8 mouse cellular contexts compared by ENCODE assay signal in the genomic region with DNA sequence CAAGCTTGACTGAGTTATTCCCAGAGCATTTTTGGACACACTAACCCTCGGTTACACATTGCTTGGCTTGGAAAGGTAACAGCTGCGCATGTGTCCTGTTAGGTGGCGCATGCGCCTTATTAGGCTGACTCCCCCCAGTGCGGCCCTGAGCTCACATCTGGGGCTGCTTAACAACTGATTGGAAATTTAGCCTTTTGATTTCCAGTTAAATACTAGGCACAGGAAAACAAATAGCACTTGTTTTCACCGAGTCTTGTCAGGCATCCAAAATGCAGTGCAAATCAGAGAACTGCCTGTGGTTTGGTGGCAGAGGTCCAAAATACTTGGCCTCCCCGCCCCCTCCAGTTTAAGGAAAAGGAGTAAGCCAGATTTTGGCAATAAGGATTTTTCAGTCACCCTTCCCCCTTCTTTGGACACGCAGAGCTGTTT.
DNase-seq lines count a peak whose midpoint lies in the region; ATAC-seq and TF ChIP-seq lines count a peak whose summit lies in the region.

No protein-coding gene starts in this region.

- H3K36me3 ChIP-seq in liver, embryonic 16.5 days (ENCODE audit: control insufficient read depth, insufficient read depth): no peaks in the 10 kb centered on the region

- WGBS in cerebellum, adult 2 months: under 1% methylated on average over 8 of the region's 8 CpGs
- 65% methylated on average over 8 of the region's 8 CpGs for WGBS in liver, embryonic 16.5 days (ENCODE audit: insufficient replicate concordance)

- no peak for TF ChIP-seq POLR2A in cerebellum, adult 2 months (IDR thresholded peaks at IDR 0.05; ENCODE audit: borderline replicate concordance, insufficient read depth, low read length)

- H3K27me3 ChIP-seq in cerebellum, adult 2 months (ENCODE audit: control insufficient read depth, insufficient read depth, low read length): no peaks in the 10 kb centered on the region
- no peaks in the 10 kb centered on the region for H3K27me3 ChIP-seq in liver, embryonic 16.5 days (ENCODE audit: control insufficient read depth, insufficient read depth, low read depth, low read length)

- H3K4me1 ChIP-seq in cerebellum, adult 2 months (ENCODE audit: control insufficient read depth, insufficient read depth, low read length): peaks cover 6% of the 10 kb centered on the region; the same call in 1 of the 2 replicates
- H3K4me1 ChIP-seq in liver, embryonic 16.5 days (ENCODE audit: control insufficient read depth, low read depth, low read length): peaks cover 11% of the 10 kb centered on the region

- no peak overlapping the region for H3K27ac ChIP-seq in cerebellum, adult 2 months (ENCODE audit: insufficient read depth, low read length)
- H3K27ac ChIP-seq in liver, embryonic 16.5 days (ENCODE audit: low read length): 0 out of 2 replicates have a peak overlapping the region, but pooled peaks have one; percentile 4

- ATAC-seq in liver, embryonic 16.5 days (ENCODE audit: low read depth): no peak

- H3K9me3 ChIP-seq in liver, embryonic 16.5 days (replicated peaks; ENCODE audit: control insufficient read depth, low read length): no peaks in the 10 kb centered on the region

- H3K9ac ChIP-seq in liver, embryonic 16.5 days (ENCODE audit: low read depth, low read length): no peak overlapping the region

- H3K4me3 ChIP-seq in cerebellum, adult 2 months (replicated peaks; ENCODE audit: insufficient read depth, low read depth, low read length): peak overlapping the region; percentile 41
- no peak overlapping the region for H3K4me3 ChIP-seq in liver, embryonic 16.5 days (ENCODE audit: low read depth, low read length)

- H3K4me2 ChIP-seq in liver, embryonic 16.5 days (ENCODE audit: low read depth, low read length): no peak overlapping the region

- TF ChIP-seq CTCF in cerebellum, adult 2 months (IDR thresholded peaks at IDR 0.05; ENCODE audit: borderline replicate concordance, insufficient read depth, low read depth, low read length): no peak

- intact Hi-C loops in heart, postnatal 36 days (cut with DNase I): loop anchor here (2.0 to 5.0 kb wide), 4 partner anchors 41 to 171 kb away; a partner anchor contains a TSS

- peak; percentile 91 for DNase-seq in Muller cell, postnatal 12 days (ENCODE audit: inconsistent ontology term)
- peak; percentile 69 to 77 for DNase-seq in cerebellum, adult 2 months
- peak; percentile 51 to 73 for DNase-seq in frontal cortex, adult 2 months (ENCODE audit: extremely low spot score in 1 of 2, low spot score in 1 of 2)
- DNase-seq in heart, postnatal 36 days: peak; percentile 82
- DNase-seq in layer of hippocampus, adult 11-12 months (ENCODE audit: low spot score): peak; percentile 75
- peak; percentile 60 for DNase-seq in right cerebral cortex, adult 2 months (ENCODE audit: low spot score in 2 of 2)
- DNase-seq in yolk sac, embryonic 10.5 days (ENCODE audit: low spot score): no peak
